Mouse (Mus musculus) layer of hippocampus, postnatal 36 days (tissue): ENCODE data around the gene Maco1. TPM values are rescaled to one million over a fixed set of nuclear protein-coding genes. Genes with fewer than 3 reads are reported as not detected.

Experiments
- total RNA-seq, 2 experiments: library from RNA; stranded (reverse); gene quantifications; 2 replicates each; pipeline ENCODE4 v1.2.3; 2021

Maco1 gene
- total RNA-seq, 2 experiments from 2014 or later, result 43.2 to 44.8 TPM

Other genes with a start within 250 kb of the Maco1 start
- gene Man1c1, start 149.1 kb downstream of the Maco1 start, total RNA-seq, result 10 to 100 TPM; 21.6 to 23.8 TPM
- 1 to 10 TPM; 1.8 to 2.7 TPM for gene Ldlrap1, start 85.3 kb downstream of the Maco1 start, total RNA-seq
- gene Rhd, start 11.2 kb upstream of the Maco1 start, total RNA-seq, result not detected
- gene Tmem50a, start 61.7 kb upstream of the Maco1 start, total RNA-seq, result 100 to 1,000 TPM; 103 to 115 TPM
- gene Rsrp1, start 70.2 kb upstream of the Maco1 start, total RNA-seq, result 100 to 1,000 TPM; 238 to 257 TPM
- gene Syf2, start 77.6 kb upstream of the Maco1 start, total RNA-seq, result 10 to 100 TPM; 48.1 to 51.9 TPM